Mouse (Mus musculus) heart, embryonic 10.5 days (tissue): ENCODE results near the gene Arhgap33. TPM values are rescaled to one million over a fixed set of nuclear protein-coding genes. Genes with fewer than 3 reads are reported as not detected.
A peak's percentile ranks its signal among the peaks of the same experiment; 100 is the strongest.

Experiments used
- DNase-seq: peaks from one replicate; pipeline ENCODE4 v3.0.0-alpha.2; 2017; ENCODE audit warnings: low spot score
- H3K27ac ChIP-seq: fragments of 300-500 bp; sonication (generic); 2 replicates; pipeline ENCODE4 v1.5.1; 2016; ENCODE audit warnings: mild to moderate bottlenecking
- H3K27me3 ChIP-seq: fragments of 300-500 bp; sonication (generic); 2 replicates; pipeline ENCODE4 v1.6.1; 2016; ENCODE audit warnings: mild to moderate bottlenecking; ENCODE audit not compliant: poor library complexity, insufficient read depth, severe bottlenecking
- H3K36me3 ChIP-seq: fragments of 300-500 bp; sonication (generic); 2 replicates; pipeline ENCODE4 v1.6.1; 2016; ENCODE audit warnings: mild to moderate bottlenecking, moderate library complexity
- H3K4me1 ChIP-seq: fragments of 300-500 bp; sonication (generic); 2 replicates; pipeline ENCODE4 v1.6.1; 2016; ENCODE audit warnings: mild to moderate bottlenecking
- H3K4me3 ChIP-seq: fragments of 300-500 bp; sonication (generic); 2 replicates; pipeline ENCODE4 v1.5.1; 2016; ENCODE audit warnings: mild to moderate bottlenecking, moderate library complexity
- H3K9me3 ChIP-seq: fragments of 300-500 bp; sonication (generic); 2 replicates; pipeline ENCODE4 v1.6.1; 2016; ENCODE audit warnings: mild to moderate bottlenecking, moderate library complexity
- WGBS: fragments of 180-500 bp; shearing (Covaris S2); methylation state at CpG from one replicate; pipeline ENCODE4 v1.1.7; 2016; 5-methylcytosine and 5-hydroxymethylcytosine counted together
- polyA plus RNA-seq: library from polyadenylated mRNA; unstranded; fragments of >200 nt; fragmentation: Nextera tagmentation; extraction: Ambion mirVana; gene quantifications from 2 replicates; pipeline ENCODE4 v1.2.1, GENCODE M21; 2016

The Arhgap33 gene
- polyA plus RNA-seq, 1 experiment from 2014 or later, result 9.0 TPM

DNA sequence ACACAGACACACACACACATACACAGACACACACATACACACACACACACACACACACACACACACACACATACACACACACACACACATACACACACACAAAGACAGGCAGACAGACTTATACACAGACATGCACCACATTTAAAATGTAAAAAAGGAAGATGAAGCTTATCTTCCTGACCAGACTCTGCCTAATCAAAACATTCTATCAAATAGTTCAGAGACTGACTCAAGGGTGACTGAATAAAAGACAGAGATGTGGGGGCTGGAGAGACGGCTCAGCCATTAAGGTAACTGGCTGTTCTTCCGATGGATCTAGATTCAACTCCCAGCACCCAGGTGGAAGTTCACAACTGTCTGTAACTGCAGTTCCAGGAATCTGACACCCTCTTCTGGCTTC lies 9.5 kb upstream of the Arhgap33 start:
- Histone ChIP-seq H3K36me3 (peaks cover 61% of the 10 kb centered on the region), H3K4me3 (no peak overlapping the region), H3K9me3 (no peaks in the 10 kb centered on the region), H3K27ac (no peak overlapping the region), H3K27me3 (no peaks in the 10 kb centered on the region), H3K4me1 (no peaks in the 10 kb centered on the region)
- no peak for DNase-seq
- 87% methylated on average over 2 of the region's 2 CpGs for WGBS

DNA sequence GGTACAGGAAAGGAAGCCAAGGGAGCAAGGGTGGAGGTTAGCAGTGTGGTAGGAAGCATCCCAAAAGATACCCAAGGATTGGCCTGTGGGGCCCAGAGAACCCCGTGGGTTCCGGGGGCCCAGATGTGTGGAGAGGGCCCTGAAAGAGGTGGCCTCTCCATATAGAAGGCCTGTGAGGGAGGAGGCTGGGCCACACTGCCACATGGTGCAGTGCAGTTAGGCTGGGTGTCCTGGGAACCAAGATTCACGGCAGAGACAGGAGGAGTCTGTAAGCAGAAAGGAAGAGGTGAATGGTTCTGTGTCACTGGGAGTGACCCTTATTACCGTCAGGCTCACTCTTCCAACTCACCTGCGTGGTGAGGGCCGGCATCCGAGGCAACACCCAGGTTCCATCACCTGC lies 5.7 kb upstream of the Arhgap33 start:
- H3K4me1 ChIP-seq, result peaks cover under 1% of the 10 kb centered on the region; the same call in 1 of the 2 replicates
- 80% methylated on average over 7 of the region's 7 CpGs for WGBS
- peak; percentile 47 for DNase-seq
- H3K9me3 ChIP-seq, result no peaks in the 10 kb centered on the region
- H3K27me3 ChIP-seq, result no peaks in the 10 kb centered on the region
- H3K4me3 ChIP-seq, result no peak overlapping the region
- peaks cover 45% of the 10 kb centered on the region for H3K36me3 ChIP-seq
- H3K27ac ChIP-seq, result no peak overlapping the region

DNA sequence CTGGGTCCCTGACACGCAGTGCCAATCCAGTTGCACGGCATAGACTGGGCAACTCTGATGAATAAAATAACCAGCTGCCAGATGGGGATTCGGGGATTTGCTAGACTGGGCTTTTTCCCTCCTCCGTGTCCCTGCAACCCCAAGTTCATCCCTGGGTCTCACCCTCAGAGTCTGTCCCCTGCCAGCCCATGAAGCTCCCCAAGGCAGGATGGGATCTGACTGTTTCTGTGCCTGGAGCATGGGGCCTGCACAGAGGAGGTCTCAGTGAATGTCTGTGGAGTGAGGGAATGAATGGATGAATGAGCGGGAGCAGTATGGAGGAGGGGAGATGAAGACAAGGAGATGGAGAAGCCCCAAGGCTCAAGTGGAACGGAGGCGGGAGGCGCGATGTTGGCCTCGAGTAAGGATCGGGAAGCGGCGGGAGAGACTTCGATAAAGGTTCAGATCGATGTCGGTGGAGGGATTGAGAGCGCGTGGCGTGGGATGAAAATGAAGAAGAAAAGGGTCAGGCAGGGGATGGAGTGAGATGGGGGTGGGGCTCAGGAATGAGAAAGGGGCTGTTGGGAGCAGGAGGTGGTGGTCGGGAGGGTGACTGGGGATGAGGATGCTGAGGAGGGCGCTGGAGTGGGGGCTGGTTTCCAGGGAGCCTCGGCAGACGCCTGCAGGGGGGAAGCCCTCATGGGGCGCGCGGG lies 773 bp downstream of the Arhgap33 start:
- peak overlapping the region; percentile 90 for H3K27ac ChIP-seq
- peak overlapping the region; percentile 76 for H3K4me3 ChIP-seq
- peaks cover 22% of the 10 kb centered on the region for H3K27me3 ChIP-seq
- peaks cover 24% of the 10 kb centered on the region for H3K4me1 ChIP-seq
- no peaks in the 10 kb centered on the region for H3K9me3 ChIP-seq
- peaks cover 33% of the 10 kb centered on the region for H3K36me3 ChIP-seq
- no peak for DNase-seq
- 10% methylated on average over 20 of the region's 26 CpGs for WGBS

DNA sequence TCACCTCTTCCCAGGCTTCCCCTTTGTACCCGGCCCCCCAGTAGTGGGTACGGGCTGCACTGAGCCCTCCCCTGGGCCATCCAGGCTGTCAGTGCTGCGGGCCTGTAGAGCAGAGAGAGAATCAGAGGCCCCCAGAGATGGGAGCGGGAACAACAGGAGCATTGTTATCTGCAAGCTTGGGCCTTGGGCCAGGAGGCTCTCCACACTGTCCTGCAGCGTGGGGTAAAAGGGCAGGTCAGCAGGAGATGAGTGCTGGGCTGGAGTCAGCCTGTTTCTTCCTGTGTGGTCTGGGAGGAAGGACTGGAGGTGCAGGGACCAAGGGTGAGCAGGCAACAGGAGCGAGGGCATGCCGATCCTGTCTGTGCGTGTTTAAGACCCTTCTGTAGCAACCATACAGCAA lies 1.9 kb downstream of the Arhgap33 start:
- Histone ChIP-seq H3K9me3 (no peaks in the 10 kb centered on the region), H3K36me3 (peaks cover 42% of the 10 kb centered on the region), H3K4me1 (peaks cover 24% of the 10 kb centered on the region), H3K27ac (0 out of 2 replicates have a peak overlapping the region, but pooled peaks have one; percentile 29), H3K27me3 (peaks cover 24% of the 10 kb centered on the region), H3K4me3 (peak overlapping the region; percentile 34; the same call in 1 of the 2 replicates)
- WGBS, result 44% methylated on average over 8 of the region's 8 CpGs
- DNase-seq, result peak; percentile 89

DNA sequence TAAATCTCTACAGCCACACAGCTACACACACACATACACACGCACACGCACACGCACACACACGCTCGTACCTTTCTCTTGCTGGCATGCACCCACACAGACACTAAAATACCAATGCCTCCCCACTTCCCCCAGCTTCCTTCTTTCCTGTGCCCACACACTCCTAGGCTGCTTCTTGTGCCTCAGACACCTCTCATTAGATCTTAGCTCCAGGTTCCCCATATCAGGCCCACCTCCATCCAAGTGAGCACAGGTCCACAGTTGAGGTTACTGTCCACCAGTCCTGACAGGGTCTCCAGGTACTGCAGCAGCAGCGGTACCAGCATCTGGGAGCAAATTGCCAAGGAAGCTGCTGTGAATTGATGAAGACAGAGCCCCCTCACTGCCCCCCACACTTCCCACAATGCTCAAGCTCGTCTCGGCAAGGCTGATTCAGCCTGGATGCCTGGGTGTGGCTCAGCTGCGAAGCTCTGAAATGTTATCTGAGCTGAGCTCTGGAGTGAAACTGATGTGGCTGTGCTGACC lies 3.5 kb downstream of the Arhgap33 start:
- 75% methylated on average over 9 of the region's 9 CpGs for WGBS
- no peak overlapping the region for H3K27ac ChIP-seq
- no peak for DNase-seq
- peaks cover 33% of the 10 kb centered on the region for H3K4me1 ChIP-seq
- H3K9me3 ChIP-seq, result no peaks in the 10 kb centered on the region
- peaks cover 40% of the 10 kb centered on the region for H3K27me3 ChIP-seq
- H3K4me3 ChIP-seq, result no peak overlapping the region
- H3K36me3 ChIP-seq, result peaks cover 58% of the 10 kb centered on the region

DNA sequence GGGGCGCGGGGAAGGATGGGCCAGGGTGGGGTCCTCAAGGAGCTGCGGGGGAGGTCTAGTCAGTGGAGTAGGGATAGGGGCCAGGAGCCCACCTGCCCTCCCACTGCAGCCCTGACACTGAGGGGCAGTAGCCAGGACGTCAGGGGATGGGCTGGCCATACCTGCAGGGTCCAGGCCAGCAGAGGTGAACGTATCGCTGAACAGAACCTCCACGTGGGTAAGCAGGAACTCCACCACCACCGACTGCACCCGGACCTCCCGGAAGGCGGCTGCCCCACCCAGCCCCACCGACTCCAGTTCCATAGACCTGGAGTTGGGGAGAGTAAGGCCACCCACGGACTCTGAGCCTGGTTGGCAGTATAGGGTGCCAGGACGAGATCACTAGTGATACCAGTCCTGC lies 7.9 kb downstream of the Arhgap33 start:
- Histone ChIP-seq H3K27me3 (peaks cover 50% of the 10 kb centered on the region), H3K9me3 (no peaks in the 10 kb centered on the region), H3K36me3 (peaks cover 79% of the 10 kb centered on the region), H3K4me1 (peaks cover 18% of the 10 kb centered on the region), H3K4me3 (no peak overlapping the region), H3K27ac (peak overlapping the region; percentile 49; the same call in 1 of the 2 replicates)
- DNase-seq, result peak; percentile 71
- 81% methylated on average over 14 of the region's 14 CpGs for WGBS

DNA sequence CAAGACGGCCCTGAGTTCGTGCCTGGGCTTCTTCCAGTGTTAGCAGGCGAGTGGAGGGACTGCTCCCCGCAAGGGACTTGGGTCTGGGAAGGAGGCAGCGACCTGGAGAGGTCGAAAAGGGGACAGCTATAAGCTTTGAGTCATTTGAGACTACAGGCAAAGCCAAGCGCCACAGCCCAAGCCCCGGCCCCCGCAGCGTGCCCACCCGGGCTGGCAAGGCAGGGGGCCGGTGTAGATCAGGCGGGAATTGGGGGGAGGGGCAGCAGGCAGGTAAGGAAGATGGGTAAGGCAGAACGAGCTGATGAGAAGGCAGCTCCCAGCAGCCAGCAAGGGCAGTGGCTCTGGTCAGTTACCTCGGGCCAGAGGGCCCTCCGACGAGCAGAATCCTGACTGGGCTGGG lies 8.5 kb downstream of the Arhgap33 start:
- H3K27ac ChIP-seq, result peak overlapping the region; percentile 49; the same call in 1 of the 2 replicates
- peaks cover 50% of the 10 kb centered on the region for H3K27me3 ChIP-seq
- 13% methylated on average over 17 of the region's 17 CpGs for WGBS
- H3K4me3 ChIP-seq, result peak overlapping the region; percentile 19; the same call in 1 of the 2 replicates
- H3K4me1 ChIP-seq, result peaks cover 16% of the 10 kb centered on the region
- H3K9me3 ChIP-seq, result no peaks in the 10 kb centered on the region
- H3K36me3 ChIP-seq, result peaks cover 73% of the 10 kb centered on the region
- DNase-seq, result no peak

DNA sequence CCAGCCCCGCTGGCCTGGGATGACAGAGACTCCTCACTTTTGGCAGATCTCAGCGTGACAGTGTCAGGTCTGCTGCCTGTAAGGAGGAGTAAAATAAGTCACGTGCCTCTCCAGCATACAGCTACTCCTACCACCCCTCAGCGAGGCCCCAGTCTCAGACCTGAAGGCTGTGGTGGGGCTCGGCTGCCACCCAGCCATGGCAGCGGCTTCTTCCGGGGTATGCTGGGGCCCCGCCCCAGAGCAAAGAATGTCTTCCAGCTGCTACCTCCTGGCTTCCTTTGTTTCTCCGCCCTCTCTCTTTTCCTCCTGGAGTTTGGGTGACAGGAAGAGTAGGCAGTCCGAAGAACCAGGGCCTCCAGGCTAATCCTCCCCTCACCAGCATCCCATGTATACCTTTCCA lies 8.9 kb downstream of the Arhgap33 start:
- no peak for DNase-seq
- H3K4me1 ChIP-seq, result peaks cover 14% of the 10 kb centered on the region
- peaks cover 72% of the 10 kb centered on the region for H3K36me3 ChIP-seq
- peaks cover 51% of the 10 kb centered on the region for H3K27me3 ChIP-seq
- H3K27ac ChIP-seq, result 0 out of 2 replicates have a peak overlapping the region, but pooled peaks have one; percentile 49
- H3K9me3 ChIP-seq, result no peaks in the 10 kb centered on the region
- WGBS, result 18% methylated on average over 10 of the region's 10 CpGs
- H3K4me3 ChIP-seq, result peak overlapping the region; percentile 19; the same call in 1 of the 2 replicates

DNA sequence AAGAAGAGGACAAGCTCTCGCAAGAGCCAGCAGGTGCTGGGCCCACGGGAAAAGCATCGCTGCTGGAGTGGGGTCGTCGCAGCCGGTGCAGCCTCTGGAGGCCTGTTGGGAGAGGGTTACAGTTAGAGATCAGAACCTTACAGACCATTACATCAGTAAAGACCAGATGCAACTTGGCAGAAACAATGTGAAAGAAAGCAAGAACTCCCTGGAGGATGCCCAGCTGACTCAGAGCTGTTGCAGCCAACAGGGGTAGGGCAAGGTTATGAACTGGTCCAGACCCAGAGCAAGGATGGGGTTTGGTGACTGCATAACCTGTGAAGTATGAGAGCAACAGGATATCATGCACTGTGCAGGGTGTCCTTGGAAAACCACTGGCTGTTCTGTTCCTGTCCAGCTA lies 10.4 kb downstream of the Arhgap33 start:
- H3K4me1 ChIP-seq, result peaks cover 14% of the 10 kb centered on the region
- no peak overlapping the region for H3K4me3 ChIP-seq
- no peak for DNase-seq
- no peaks in the 10 kb centered on the region for H3K9me3 ChIP-seq
- H3K27ac ChIP-seq, result no peak overlapping the region
- H3K36me3 ChIP-seq, result peaks cover 60% of the 10 kb centered on the region
- 77% methylated on average over 6 of the region's 6 CpGs for whole genome bisulfite sequencing
- peaks cover 52% of the 10 kb centered on the region for H3K27me3 ChIP-seq

DNA sequence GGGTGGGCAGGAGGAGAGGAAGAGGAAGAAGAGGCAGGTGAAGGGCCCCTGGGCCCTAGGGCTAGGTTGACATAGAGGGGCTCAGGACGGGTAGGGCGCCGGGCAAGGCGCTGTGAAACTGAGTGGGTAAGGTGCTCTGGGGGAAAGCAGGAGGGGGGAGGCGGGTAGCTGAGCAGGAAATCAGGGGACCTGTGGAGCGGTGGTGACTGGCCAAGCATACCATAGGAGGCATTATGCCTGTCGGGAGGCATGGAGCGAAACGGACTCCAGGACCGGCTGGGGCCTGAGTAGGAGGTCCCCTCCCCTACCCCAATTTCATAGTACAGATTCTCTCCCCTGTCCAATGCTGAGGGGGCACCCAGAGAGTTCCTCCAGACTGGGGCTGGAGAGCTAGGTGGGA lies 12.0 kb downstream of the Arhgap33 start:
- Histone ChIP-seq H3K27ac (no peak overlapping the region), H3K36me3 (peaks cover 44% of the 10 kb centered on the region), H3K9me3 (no peaks in the 10 kb centered on the region), H3K4me1 (peaks cover 14% of the 10 kb centered on the region), H3K4me3 (no peak overlapping the region), H3K27me3 (peaks cover 54% of the 10 kb centered on the region)
- 79% methylated on average over 10 of the region's 10 CpGs for WGBS
- no peak for DNase-seq

DNA sequence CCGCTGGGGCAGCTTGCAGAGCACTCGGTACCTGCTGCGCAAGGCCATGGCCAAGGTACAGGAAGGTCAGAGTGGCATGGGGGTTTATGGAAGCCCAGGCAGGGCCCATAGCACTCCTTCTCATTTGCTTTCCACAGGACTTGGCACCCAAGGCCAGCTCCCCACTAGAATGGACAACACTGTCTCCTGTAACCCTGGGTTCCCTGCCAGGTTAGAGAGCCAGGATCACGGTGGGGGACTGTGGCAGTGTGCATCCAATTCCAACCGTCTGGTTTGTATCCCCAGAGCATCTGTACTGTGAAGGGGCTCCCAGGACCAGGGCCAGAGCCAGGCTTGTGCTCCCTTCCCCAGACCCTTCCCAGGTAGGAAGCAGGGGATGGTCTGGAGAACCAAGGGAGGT lies 14.0 kb downstream of the Arhgap33 start:
- Histone ChIP-seq H3K9me3 (no peaks in the 10 kb centered on the region), H3K27ac (no peak overlapping the region), H3K4me1 (peaks cover 3% of the 10 kb centered on the region), H3K27me3 (peaks cover 39% of the 10 kb centered on the region), H3K36me3 (peaks cover 27% of the 10 kb centered on the region), H3K4me3 (no peak overlapping the region)
- 81% methylated on average over 5 of the region's 5 CpGs for WGBS
- no peak for DNase-seq

DNA sequence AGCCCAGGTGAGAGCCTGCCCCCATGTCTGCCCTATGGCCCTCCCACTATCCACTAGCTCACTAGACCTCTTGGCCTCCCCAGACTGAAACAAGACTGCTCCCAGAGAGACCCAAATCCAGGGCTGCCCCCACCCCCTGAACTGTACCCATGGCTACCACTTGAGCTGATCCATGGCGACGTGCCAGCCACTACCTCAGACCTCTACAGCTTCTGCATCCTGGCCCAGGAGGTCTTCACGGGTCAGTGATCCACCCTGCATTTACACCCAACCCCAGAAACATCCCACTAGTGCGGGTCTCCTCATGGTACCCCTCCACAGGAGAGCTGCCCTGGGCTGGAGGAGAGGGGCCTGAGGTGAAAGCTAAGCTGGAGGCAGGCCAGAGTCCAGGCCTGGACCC lies 14.5 kb downstream of the Arhgap33 start:
- H3K9me3 ChIP-seq, result no peaks in the 10 kb centered on the region
- H3K4me3 ChIP-seq, result no peak overlapping the region
- 68% methylated on average over 4 of the region's 4 CpGs for WGBS
- H3K36me3 ChIP-seq, result peaks cover 22% of the 10 kb centered on the region
- H3K27ac ChIP-seq, result no peak overlapping the region
- H3K4me1 ChIP-seq, result peaks cover 3% of the 10 kb centered on the region; the same call in 1 of the 2 replicates
- peaks cover 44% of the 10 kb centered on the region for H3K27me3 ChIP-seq
- no peak for DNase-seq

DNA sequence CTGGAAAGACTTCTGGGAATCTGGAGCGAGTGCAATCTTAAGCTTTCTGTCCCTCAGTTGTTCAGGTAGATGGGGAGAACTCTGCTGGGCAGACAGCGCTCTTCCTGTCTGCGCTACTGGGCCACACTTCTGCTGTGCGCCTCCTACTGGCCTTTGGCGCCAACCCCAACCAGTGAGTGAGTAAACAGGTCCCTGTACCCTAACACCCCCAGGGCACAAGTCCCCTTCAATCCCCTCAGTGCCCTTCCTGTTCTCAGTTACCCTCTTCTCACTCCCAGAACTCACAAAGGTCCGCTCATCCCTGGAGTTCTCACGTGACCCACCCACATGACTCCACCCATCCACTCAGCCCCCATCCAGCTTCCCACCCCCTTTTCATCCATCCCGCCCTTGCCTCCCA lies 16.5 kb downstream of the Arhgap33 start:
- peaks cover 30% of the 10 kb centered on the region for H3K27me3 ChIP-seq
- H3K4me3 ChIP-seq, result no peak overlapping the region
- H3K36me3 ChIP-seq, result peaks cover 3% of the 10 kb centered on the region; the same call in 1 of the 2 replicates
- no peak overlapping the region for H3K27ac ChIP-seq
- 31% methylated on average over 8 of the region's 8 CpGs for WGBS
- no peaks in the 10 kb centered on the region for H3K4me1 ChIP-seq
- DNase-seq, result no peak
- H3K9me3 ChIP-seq, result no peaks in the 10 kb centered on the region
